Comparison of ENCODE assay signal across 8 mouse cellular contexts in the genomic region with DNA sequence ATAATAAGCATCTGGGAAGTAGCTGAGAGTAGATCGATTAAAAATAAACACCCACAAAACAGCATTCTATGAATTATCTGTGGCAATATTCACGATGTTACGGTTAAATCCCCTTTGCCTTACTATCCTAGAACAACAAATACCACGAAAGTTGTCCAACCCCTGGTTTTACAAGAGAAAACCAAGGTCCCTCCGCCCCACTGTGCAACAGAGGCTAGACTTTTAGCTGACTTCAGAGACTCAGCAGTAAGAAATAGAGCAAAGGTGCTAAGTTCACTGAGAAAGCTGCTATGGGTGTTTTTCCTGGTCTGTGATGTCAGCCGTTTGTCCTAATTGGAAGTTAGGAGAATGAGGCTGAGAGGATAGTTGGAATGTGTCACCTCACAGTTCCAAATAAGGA. TPM values are rescaled to one million over a fixed set of nuclear protein-coding genes. Genes with fewer than 3 reads are reported as not detected.
DNase-seq lines count a peak whose midpoint lies in the region; ATAC-seq and TF ChIP-seq lines count a peak whose summit lies in the region.

No protein-coding gene starts in this region.

- H3K36me3 ChIP-seq in hindbrain, embryonic 15.5 days = no peaks in the 10 kb centered on the region

- H3K27me3 ChIP-seq in hindbrain, embryonic 15.5 days = peaks cover 3% of the 10 kb centered on the region

- TF ChIP-seq CTCF in layer of hippocampus, adult 2 months (conservative IDR thresholded peaks at IDR 0.05) = no peak

- no peak for DNase-seq in layer of hippocampus, adult 2 months (ENCODE audit: low spot score in 2 of 2)
- no peak for DNase-seq in layer of hippocampus, postnatal 10 days (ENCODE audit: low spot score in 2 of 2)
- DNase-seq in neural tube, embryonic 10.5 days (ENCODE audit: extremely low spot score, low spot score) = peak; percentile 18
- no peak for DNase-seq in adrenal gland, postnatal 14 days
- DNase-seq in ovary, postnatal 36 days (ENCODE audit: low spot score) = no peak
- DNase-seq in urinary bladder, adult 18-20 months (ENCODE audit: low spot score in 2 of 2) = no peak

- peaks cover 5% of the 10 kb centered on the region; the same call in 1 of the 2 replicates for H3K4me1 ChIP-seq in brown adipose tissue, adult 24 weeks (ENCODE audit: control insufficient read depth, insufficient read depth, insufficient read length, low read length)
- peaks cover 22% of the 10 kb centered on the region for H3K4me1 ChIP-seq in hindbrain, embryonic 15.5 days (replicated peaks)

- WGBS in hindbrain, embryonic 15.5 days = 61% methylated on average over 6 of the region's 6 CpGs

- H3K9me3 ChIP-seq in hindbrain, embryonic 15.5 days = no peaks in the 10 kb centered on the region

- H3K4me2 ChIP-seq in hindbrain, embryonic 15.5 days = peak overlapping the region; percentile 79

- 0 out of 2 replicates have a peak overlapping the region, but pooled peaks have one; percentile 55 for H3K9ac ChIP-seq in hindbrain, embryonic 15.5 days

- H3K27ac ChIP-seq in layer of hippocampus, adult 2 months = peak overlapping the region; percentile 97
- peak overlapping the region; percentile 90 for H3K27ac ChIP-seq in brown adipose tissue, adult 24 weeks (replicated peaks; ENCODE audit: low read depth, low read length)
- peak overlapping the region; percentile 92 for H3K27ac ChIP-seq in hindbrain, embryonic 15.5 days (replicated peaks)

- H3K4me3 ChIP-seq in layer of hippocampus, adult 2 months = peak overlapping the region; percentile 86
- H3K4me3 ChIP-seq in brown adipose tissue, adult 24 weeks (ENCODE audit: insufficient read depth, low read depth, low read length) = peak overlapping the region; percentile 66
- peak overlapping the region; percentile 66 for H3K4me3 ChIP-seq in hindbrain, embryonic 15.5 days

- ATAC-seq in hindbrain, embryonic 15.5 days (ENCODE audit: low FRiP score, low read depth) = no peak

RNA-seq across cellular contexts. Expression of a gene that starts 1.0 kb away (rescaled TPM):
- under 1 TPM; 0.37 to 0.44 TPM for total RNA-seq in layer of hippocampus, adult 2 months (2021)
- total RNA-seq in layer of hippocampus, postnatal 10 days (2021) = under 1 TPM; 0.43 to 0.51 TPM
- polyA plus RNA-seq in brown adipose tissue, adult 24 weeks (2012; ENCODE audit: insufficient read depth, insufficient read length, missing spikeins) = 5.8 and 12.6 TPM in 2 replicates
- 0.46 and 0.52 TPM in 2 replicates for polyA plus RNA-seq in hindbrain, embryonic 15.5 days (2015; fragmentation: Nextera tagmentation; extraction: Ambion mirVana)
- total RNA-seq in adrenal gland, postnatal 14 days (2021) = 2.9 and 3.5 TPM in 2 replicates

RNA-seq across cellular contexts. Expression of a gene that starts 1.9 kb away (rescaled TPM):
- total RNA-seq in layer of hippocampus, adult 2 months (2021) = 10 to 100 TPM; 28.4 to 36.4 TPM
- total RNA-seq in layer of hippocampus, postnatal 10 days (2021) = 10 to 100 TPM; 20.8 to 23.2 TPM
- polyA plus RNA-seq in brown adipose tissue, adult 24 weeks (2012; ENCODE audit: insufficient read depth, insufficient read length, missing spikeins) = 16.1 and 18.9 TPM in 2 replicates
- 33.4 and 37.2 TPM in 2 replicates for polyA plus RNA-seq in hindbrain, embryonic 15.5 days (2015; fragmentation: Nextera tagmentation; extraction: Ambion mirVana)
- 25.3 and 31.1 TPM in 2 replicates for total RNA-seq in adrenal gland, postnatal 14 days (2021)

RNA-seq across cellular contexts. Expression of a gene that starts 11.0 kb away (rescaled TPM):
- total RNA-seq in layer of hippocampus, adult 2 months (2021) = not detected
- total RNA-seq in layer of hippocampus, postnatal 10 days (2021) = not detected
- polyA plus RNA-seq in brown adipose tissue, adult 24 weeks (2012; ENCODE audit: insufficient read depth, insufficient read length, missing spikeins) = not detected in 2 replicates
- not detected in 2 replicates for polyA plus RNA-seq in hindbrain, embryonic 15.5 days (2015; fragmentation: Nextera tagmentation; extraction: Ambion mirVana)
- not detected in 2 replicates for total RNA-seq in adrenal gland, postnatal 14 days (2021)

RNA-seq across cellular contexts. Expression of a gene that starts 17.6 kb away (rescaled TPM):
- 100 to 1,000 TPM; 174 to 190 TPM for total RNA-seq in layer of hippocampus, adult 2 months (2021)
- 100 to 1,000 TPM; 199 to 200 TPM for total RNA-seq in layer of hippocampus, postnatal 10 days (2021)
- 108 and 123 TPM in 2 replicates for polyA plus RNA-seq in brown adipose tissue, adult 24 weeks (2012; ENCODE audit: insufficient read depth, insufficient read length, missing spikeins)
- polyA plus RNA-seq in hindbrain, embryonic 15.5 days (2015; fragmentation: Nextera tagmentation; extraction: Ambion mirVana) = 176 and 179 TPM in 2 replicates
- 241 and 262 TPM in 2 replicates for total RNA-seq in adrenal gland, postnatal 14 days (2021)

RNA-seq across cellular contexts. Expression of a gene that starts 46.9 kb away (rescaled TPM):
- 10 to 100 TPM; 10.3 to 12.2 TPM for total RNA-seq in layer of hippocampus, adult 2 months (2021)
- total RNA-seq in layer of hippocampus, postnatal 10 days (2021) = 1 to 10 TPM; 2.9 to 5.5 TPM
- 89.5 and 149 TPM in 2 replicates for polyA plus RNA-seq in brown adipose tissue, adult 24 weeks (2012; ENCODE audit: insufficient read depth, insufficient read length, missing spikeins)
- 11.7 and 14.9 TPM in 2 replicates for polyA plus RNA-seq in hindbrain, embryonic 15.5 days (2015; fragmentation: Nextera tagmentation; extraction: Ambion mirVana)
- 16.2 and 21.5 TPM in 2 replicates for total RNA-seq in adrenal gland, postnatal 14 days (2021)
